Mouse (Mus musculus): ENCODE measurements around the gene Zfp975.
"Not testable (repeated sequence)": the region's sequence is repeated elsewhere in the genome, so short reads cannot be mapped to it uniquely, and the experiment has no call there.

Zfp975 gene

GRCm38 (mm10) chr7:42692362-42693158 is at the start of gene Zfp975:
Gene Zfp975 (minus strand): TSS chr7:42692742.
- DNase-seq: peak; percentile 89

DNA sequence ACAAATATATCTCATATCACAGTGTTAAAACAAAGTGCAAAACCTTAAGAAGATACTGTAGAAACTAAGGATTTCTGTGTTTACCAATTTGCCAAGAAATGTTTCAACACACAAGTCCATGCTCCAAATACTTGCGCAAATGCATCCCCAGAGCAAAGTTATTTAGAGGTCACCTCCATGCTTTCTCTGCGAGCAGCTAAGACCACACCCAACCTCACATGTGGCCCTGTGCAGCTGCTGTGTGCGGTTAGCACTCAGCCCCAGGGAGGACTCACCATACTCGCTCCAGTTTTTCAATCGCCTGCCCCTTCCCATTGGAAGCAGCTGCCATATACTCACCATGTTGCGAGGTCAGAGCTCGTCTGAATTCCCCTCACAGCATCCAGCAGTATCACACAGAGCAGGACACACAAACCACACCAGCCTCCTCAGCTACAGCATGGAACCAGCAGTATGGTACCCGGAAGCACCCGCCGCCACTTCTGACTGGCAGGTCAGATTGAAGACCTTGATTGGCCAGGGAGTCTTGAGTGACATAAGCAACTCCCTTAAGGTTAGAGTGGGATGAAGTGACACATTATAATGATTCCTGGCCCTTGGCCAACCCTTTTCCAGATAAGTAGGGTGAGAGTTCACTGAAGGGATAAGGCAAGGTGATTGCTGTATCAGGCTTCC is 46.1 kb upstream of the Zfp975 start:
- DNase-seq: no peak

GRCm38 (mm10) chr7:42726917-42727316 is 34.4 kb upstream of the Zfp975 start, which contains the start of gene Gm17067:
Gene Gm17067 (minus strand): TSS chr7:42727017.
- DNase-seq: not testable (repeated sequence)

DNA sequence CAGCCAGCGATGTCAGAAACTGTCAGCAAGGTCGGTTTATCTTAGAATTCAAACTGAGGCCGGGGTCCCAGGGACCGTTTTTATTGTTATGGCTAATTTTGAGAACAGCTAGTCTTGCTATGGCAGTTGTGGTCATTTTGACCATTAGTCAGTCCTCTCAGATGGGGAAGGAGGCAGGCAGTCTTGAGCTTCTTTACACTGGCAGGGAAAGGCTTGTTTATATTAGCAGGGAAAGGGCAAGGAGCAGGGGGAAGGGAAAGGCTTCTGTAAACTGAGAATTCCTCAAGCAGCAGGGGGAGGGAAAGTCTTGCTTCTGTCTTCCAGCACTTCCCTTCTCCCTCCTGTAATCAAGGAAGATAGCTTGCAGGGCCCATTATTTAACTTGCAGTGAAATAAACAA is 709 bp upstream of the Zfp975 start:
- DNase-seq: peak; percentile 11

DNA sequence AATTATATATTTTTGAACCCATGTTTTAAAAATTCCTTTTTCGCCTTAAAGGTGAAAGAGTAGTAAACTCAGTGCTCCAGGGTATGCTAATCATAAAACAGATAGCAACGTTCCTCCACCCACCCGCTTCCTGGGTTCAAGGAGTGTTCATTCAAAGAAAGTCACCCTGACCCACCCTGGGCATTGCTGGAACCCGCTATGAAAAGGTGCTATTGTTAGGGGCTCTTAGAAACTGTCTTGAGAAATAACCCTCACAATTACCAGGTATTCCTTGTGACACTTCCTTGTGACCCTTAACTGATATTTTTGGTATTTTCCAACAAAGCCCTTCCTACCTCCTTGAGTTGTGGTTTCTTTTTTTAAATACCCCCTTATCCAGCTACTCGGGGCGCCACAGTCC is 12.5 kb downstream of the Zfp975 start:
- DNase-seq: not testable (repeated sequence)

DNA sequence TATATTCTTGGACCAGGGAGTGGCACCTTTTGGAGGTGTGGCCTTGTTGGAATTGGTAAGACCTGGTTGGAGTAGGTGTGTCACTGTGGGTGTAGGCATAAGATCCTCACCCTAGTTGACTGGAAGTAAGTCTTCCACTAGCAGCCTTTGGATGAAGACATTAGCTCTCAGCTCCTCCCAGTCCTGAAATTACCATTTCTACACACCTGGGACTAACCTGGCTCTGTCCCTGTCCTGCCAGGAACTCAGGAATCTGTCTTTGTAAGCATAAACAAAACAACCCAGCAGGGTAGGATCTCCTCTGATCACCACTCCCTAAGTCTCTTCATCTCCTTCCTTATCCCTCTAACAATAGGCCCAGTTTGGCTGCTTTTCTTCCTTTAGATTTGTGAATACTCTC is 12.9 kb downstream of the Zfp975 start:
- DNase-seq: not testable (repeated sequence)

DNA sequence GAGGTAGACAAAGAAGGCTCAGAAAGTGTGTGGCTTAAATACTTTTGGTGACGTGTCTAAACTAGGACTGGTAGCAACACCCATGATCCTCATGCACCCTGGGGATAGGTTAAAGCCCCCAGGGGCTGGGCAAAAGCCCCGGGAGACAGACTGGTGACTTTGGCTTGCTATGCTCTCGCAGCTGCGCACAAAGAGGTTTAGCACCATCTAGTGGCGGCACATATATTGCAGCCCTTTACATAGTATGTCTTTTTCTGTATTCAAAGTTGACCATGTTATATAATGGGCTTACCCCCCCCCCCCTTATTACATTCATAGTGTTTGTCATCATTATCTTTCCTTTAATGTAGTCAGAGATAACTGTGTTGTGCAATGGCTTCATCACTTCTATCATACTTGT is 32.4 kb downstream of the Zfp975 start:
- DNase-seq: not testable (repeated sequence)

- not testable (repeated sequence) for DNase-seq
These were observed 37.3 kb downstream of the Zfp975 start for GRCm38 (mm10) chr7:42655211-42655610.

- DNase-seq: not testable (repeated sequence)
These were observed 49.4 kb downstream of the Zfp975 start for GRCm38 (mm10) chr7:42643120-42643620.

GRCm38 (mm10) chr7:42642152-42643115 is 50.1 kb downstream of the Zfp975 start, which contains the start of gene Zfp976:
Gene Zfp976 (minus strand): TSS chr7:42642588.
- peak; percentile 85 for DNase-seq

DNA sequence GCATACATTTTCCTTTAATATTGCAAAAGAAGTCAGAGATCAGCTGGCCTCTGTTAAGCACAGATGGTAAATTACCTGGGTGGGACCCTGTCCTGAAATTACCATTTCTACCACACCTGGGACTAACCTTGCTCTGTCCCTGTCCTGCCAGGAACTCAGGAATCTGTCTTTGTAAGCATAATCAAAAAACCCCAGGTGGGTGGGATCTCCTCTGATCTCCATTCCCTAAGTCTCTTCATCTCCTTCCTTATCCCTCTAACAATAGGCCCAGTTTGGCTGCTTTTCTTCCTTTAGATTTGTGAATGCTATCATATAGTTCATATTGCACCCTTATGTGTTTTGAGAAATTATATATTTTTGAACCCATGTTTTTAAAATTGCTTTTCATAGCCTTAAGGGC is 61.5 kb downstream of the Zfp975 start:
- not testable (repeated sequence) for DNase-seq

All from retina, postnatal 1 day (tissue).